Mouse (Mus musculus) limb, embryonic 14.5 days (tissue): ENCODE data around the gene Chd9. TPM values are rescaled to one million over a fixed set of nuclear protein-coding genes. Genes with fewer than 3 reads are reported as not detected.

Experiments
- ATAC-seq: fragments of 200-750 bp; cut with Nextera tagmentation; 2 replicates; pipeline ENCODE4 v1.8.0; 2017; ENCODE audit warnings: low read depth, moderate number of reproducible peaks, moderate TSS enrichment; ENCODE audit not compliant: low FRiP score
- DNase-seq: peaks from one replicate; pipeline ENCODE4 v3.0.0-alpha.2; 2015; ENCODE audit warnings: low spot score
- H3K27ac ChIP-seq: fragments of 300-500 bp; sonication (generic); replicated peaks from 2 replicates; pipeline ENCODE4 v1.5.1; 2014; ENCODE audit warnings: low read depth, mild to moderate bottlenecking, low read length, moderate library complexity, mixed read lengths
- H3K27me3 ChIP-seq: fragments of 300-500 bp; sonication (generic); 2 replicates; pipeline ENCODE4 v1.6.1; 2014; ENCODE audit warnings: low read length, mixed read lengths; ENCODE audit not compliant: control insufficient read depth, insufficient read depth
- H3K36me3 ChIP-seq: fragments of 300-500 bp; sonication (generic); 2 replicates; pipeline ENCODE4 v1.6.1; 2014; ENCODE audit warnings: mild to moderate bottlenecking, low read length, moderate library complexity, mixed read lengths; ENCODE audit not compliant: control insufficient read depth, insufficient read depth
- H3K4me1 ChIP-seq: fragments of 300-500 bp; sonication (generic); 2 replicates; pipeline ENCODE4 v1.6.1; 2014; ENCODE audit warnings: antibody characterized with exemption, low read length, mixed read lengths; ENCODE audit not compliant: control insufficient read depth, insufficient read depth
- H3K4me2 ChIP-seq: fragments of 300-500 bp; sonication (generic); replicated peaks from 2 replicates; pipeline ENCODE4 v1.6.1; 2014; ENCODE audit warnings: low read depth, mild to moderate bottlenecking, low read length, moderate library complexity; ENCODE audit not compliant: severe bottlenecking
- H3K4me3 ChIP-seq: fragments of 300-500 bp; sonication (generic); replicated peaks from 2 replicates; pipeline ENCODE4 v1.5.1; 2014; ENCODE audit warnings: low read length
- H3K9ac ChIP-seq: fragments of 300-500 bp; sonication (generic); 2 replicates; pipeline ENCODE4 v1.6.1; 2014; ENCODE audit warnings: mild to moderate bottlenecking, low read depth, low read length, moderate library complexity; ENCODE audit not compliant: severe bottlenecking
- H3K9me3 ChIP-seq: fragments of 300-500 bp; sonication (generic); 2 replicates; pipeline ENCODE4 v1.6.1; 2016; ENCODE audit warnings: low read length; ENCODE audit not compliant: control insufficient read depth
- POLR2A ChIP-seq: fragments of 200-500 bp; IDR thresholded peaks from 2 replicates; pipeline ENCODE4 v1.8.0; 2012; ENCODE audit warnings: inconsistent platforms, mild to moderate bottlenecking, moderate library complexity, borderline replicate concordance; ENCODE audit not compliant: insufficient read depth, insufficient read length; ENCODE audit errors: extremely low read depth
- WGBS: fragments of 180-500 bp; shearing (Covaris S2); extraction: QIAGEN DNeasy Blood & Tissue Kit; methylation state at CpG from one replicate; pipeline ENCODE4 v1.1.7; 2014; 5-methylcytosine and 5-hydroxymethylcytosine counted together
- polyA plus RNA-seq, 2 experiments: library from polyadenylated mRNA; depleted of rRNA in 1 of 2; stranded (reverse) in 1 of 2; unstranded in 1 of 2; fragments of >200 nt; fragmentation: Nextera tagmentation in 1 of 2; extraction: Ambion mirVana in 1 of 2; gene quantifications; 2 replicates each; pipeline versions ENCODE4 v1.2.1 to v1.2.3; 2012 to 2014

Gene Chd9
- polyA plus RNA-seq, 2 experiments: 97.2 to 143 TPM

- DNase-seq: no peak
- peaks cover 4% of the 10 kb centered on the region; the same call in 1 of the 2 replicates for H3K36me3 ChIP-seq
- no peak overlapping the region for H3K4me3 ChIP-seq
- H3K4me1 ChIP-seq: peaks cover 9% of the 10 kb centered on the region; the same call in 1 of the 2 replicates
- H3K27me3 ChIP-seq: no peaks in the 10 kb centered on the region
- H3K27ac ChIP-seq: no peak overlapping the region
- H3K9ac ChIP-seq: no peak overlapping the region
- no peak overlapping the region for H3K4me2 ChIP-seq
- H3K9me3 ChIP-seq: no peaks in the 10 kb centered on the region
- WGBS: 90% methylated on average over 8 of the region's 8 CpGs
- no peak for TF ChIP-seq POLR2A
- ATAC-seq: no peak
Observed at GRCm38 (mm10) chr8:90891872-90892578, 63.9 kb downstream of the Chd9 start.

GRCm38 (mm10) chr8:90892579-90892919, 64.4 kb downstream of the Chd9 start:
- Histone ChIP-seq H3K9ac (no peak overlapping the region), H3K36me3 (peaks cover 4% of the 10 kb centered on the region; the same call in 1 of the 2 replicates), H3K27me3 (no peaks in the 10 kb centered on the region), H3K27ac (no peak overlapping the region), H3K4me3 (no peak overlapping the region), H3K9me3 (no peaks in the 10 kb centered on the region), H3K4me2 (no peak overlapping the region), H3K4me1 (peaks cover 9% of the 10 kb centered on the region; the same call in 1 of the 2 replicates)
- no peak for ATAC-seq
- no peak for TF ChIP-seq POLR2A
- 87% methylated on average over 5 of the region's 5 CpGs for WGBS
- DNase-seq: no peak

GRCm38 (mm10) chr8:90894231-90894914, 66.2 kb downstream of the Chd9 start:
- peak; percentile 83 for ATAC-seq
- Histone ChIP-seq H3K36me3 (peaks cover 4% of the 10 kb centered on the region; the same call in 1 of the 2 replicates), H3K27ac (peak overlapping the region; percentile 53), H3K4me1 (peaks cover 9% of the 10 kb centered on the region; the same call in 1 of the 2 replicates), H3K27me3 (no peaks in the 10 kb centered on the region), H3K9ac (0 out of 2 replicates have a peak overlapping the region, but pooled peaks have one; percentile 6), H3K4me3 (no peak overlapping the region), H3K9me3 (no peaks in the 10 kb centered on the region), H3K4me2 (peak overlapping the region; percentile 13; the same call in 1 of the 2 replicates)
- WGBS: 38% methylated on average over 14 of the region's 14 CpGs
- DNase-seq: peak; percentile 48
- TF ChIP-seq POLR2A: no peak

- Histone ChIP-seq H3K4me2 (no peak overlapping the region), H3K27me3 (no peaks in the 10 kb centered on the region), H3K27ac (no peak overlapping the region), H3K4me1 (peaks cover 9% of the 10 kb centered on the region; the same call in 1 of the 2 replicates), H3K9me3 (no peaks in the 10 kb centered on the region), H3K36me3 (no peaks in the 10 kb centered on the region), H3K4me3 (no peak overlapping the region), H3K9ac (no peak overlapping the region)
- ATAC-seq (no peak), DNase-seq (peak; percentile 37)
- no peak for TF ChIP-seq POLR2A
- 64% methylated on average over 5 of the region's 5 CpGs for WGBS
Observed at GRCm38 (mm10) chr8:90897343-90897742, 69.2 kb downstream of the Chd9 start.

- no peak for DNase-seq
- ATAC-seq: no peak
- H3K27me3 ChIP-seq: no peaks in the 10 kb centered on the region
- WGBS: 44% methylated on average over 6 of the region's 6 CpGs
- no peak overlapping the region for H3K4me2 ChIP-seq
- H3K4me1 ChIP-seq: peaks cover 9% of the 10 kb centered on the region; the same call in 1 of the 2 replicates
- H3K27ac ChIP-seq: no peak overlapping the region
- H3K4me3 ChIP-seq: no peak overlapping the region
- H3K36me3 ChIP-seq: no peaks in the 10 kb centered on the region
- no peak for TF ChIP-seq POLR2A
- no peak overlapping the region for H3K9ac ChIP-seq
- no peaks in the 10 kb centered on the region for H3K9me3 ChIP-seq
Observed at GRCm38 (mm10) chr8:90898578-90898977, 70.4 kb downstream of the Chd9 start.
